Mouse (Mus musculus): Measurements from ENCODE around the gene Unc13a. TPM values are rescaled to one million over a fixed set of nuclear protein-coding genes. Genes with fewer than 3 reads are reported as not detected.

The Unc13a gene
- total and polyA plus RNA-seq, 3 experiments: 4.4 to 10.5 (median 6.0) TPM

GRCm38 (mm10) chr8:71686143-71686734 is 14.7 kb upstream of the Unc13a start:
- DNase-seq: no peak

GRCm38 (mm10) chr8:71685573-71685972 is 14.0 kb upstream of the Unc13a start:
- no peak for DNase-seq

- no peak for DNase-seq
Observed at GRCm38 (mm10) chr8:71684701-71685100, 13.1 kb upstream of the Unc13a start.

GRCm38 (mm10) chr8:71682832-71683231 is 11.3 kb upstream of the Unc13a start:
- DNase-seq: no peak

GRCm38 (mm10) chr8:71681369-71681915 is 9.9 kb upstream of the Unc13a start:
- DNase-seq: no peak

- DNase-seq: peak; percentile 42
Observed at GRCm38 (mm10) chr8:71680471-71680870, 8.9 kb upstream of the Unc13a start.

- DNase-seq: peak; percentile 49
Observed at GRCm38 (mm10) chr8:71679550-71680168, 8.1 kb upstream of the Unc13a start.

GRCm38 (mm10) chr8:71679116-71679515 is 7.6 kb upstream of the Unc13a start:
- DNase-seq: no peak

- DNase-seq: no peak
Observed at GRCm38 (mm10) chr8:71678216-71678615, 6.7 kb upstream of the Unc13a start.

GRCm38 (mm10) chr8:71677555-71677954 is 6.0 kb upstream of the Unc13a start:
- DNase-seq: peak; percentile 52

- no peak for DNase-seq
Observed at GRCm38 (mm10) chr8:71676803-71677202, 5.2 kb upstream of the Unc13a start.

- DNase-seq: peak; percentile 79
Observed at GRCm38 (mm10) chr8:71676020-71676741, 4.6 kb upstream of the Unc13a start, which contains the start of gene Jak3. Gene Jak3 (plus strand): TSS chr8:71676296.

GRCm38 (mm10) chr8:71675456-71676019 is 4.0 kb upstream of the Unc13a start:
- no peak for DNase-seq

GRCm38 (mm10) chr8:71674071-71674470 is 2.5 kb upstream of the Unc13a start:
- no peak for DNase-seq

GRCm38 (mm10) chr8:71672168-71672735 is 695 bp upstream of the Unc13a start:
- no peak for DNase-seq

GRCm38 (mm10) chr8:71670621-71671548 is 672 bp downstream of the Unc13a start:
- no peak for DNase-seq

GRCm38 (mm10) chr8:71670198-71670597 is 1.4 kb downstream of the Unc13a start:
- DNase-seq: no peak

- peak; percentile 44 for DNase-seq
Observed at GRCm38 (mm10) chr8:71668220-71668975, 3.2 kb downstream of the Unc13a start.

GRCm38 (mm10) chr8:71667256-71667655 is 4.3 kb downstream of the Unc13a start:
- DNase-seq: no peak

GRCm38 (mm10) chr8:71666855-71667254 is 4.7 kb downstream of the Unc13a start:
- DNase-seq: no peak

Measured in adrenal gland, adult 2 months (tissue).